Mouse (Mus musculus) hindbrain, embryonic 14.5 days (tissue): ENCODE data around the gene Tmem240. TPM values are rescaled to one million over a fixed set of nuclear protein-coding genes. Genes with fewer than 3 reads are reported as not detected.

Experiments used
- ATAC-seq: fragments of 200-750 bp; cut with Nextera tagmentation; 2 replicates; pipeline ENCODE4 v1.8.0; 2017; ENCODE audit warnings: moderate number of reproducible peaks, mild to moderate bottlenecking, moderate TSS enrichment, moderate library complexity; ENCODE audit not compliant: low FRiP score
- DNase-seq: peaks from one replicate; pipeline ENCODE4 v3.0.0-alpha.2; 2015; ENCODE audit warnings: low spot score
- H3K27ac ChIP-seq: fragments of 300-500 bp; sonication (generic); 2 replicates; pipeline ENCODE4 v1.5.1; 2014; ENCODE audit warnings: mild to moderate bottlenecking, moderate library complexity
- H3K27me3 ChIP-seq: fragments of 300-500 bp; sonication (generic); 2 replicates; pipeline ENCODE4 v1.6.1; 2014; ENCODE audit warnings: mild to moderate bottlenecking, low read length, mixed read lengths; ENCODE audit not compliant: control insufficient read depth, insufficient read depth
- H3K36me3 ChIP-seq: fragments of 300-500 bp; sonication (generic); replicated peaks from 2 replicates; pipeline ENCODE4 v1.6.1; 2014; ENCODE audit not compliant: control insufficient read depth, insufficient read depth
- H3K4me1 ChIP-seq: fragments of 300-500 bp; sonication (generic); replicated peaks from 2 replicates; pipeline ENCODE4 v1.6.1; 2014; ENCODE audit warnings: antibody characterized with exemption, low read length, mixed read lengths; ENCODE audit not compliant: control insufficient read depth, insufficient read depth
- H3K4me2 ChIP-seq: fragments of 300-500 bp; sonication (generic); replicated peaks from 2 replicates; pipeline ENCODE4 v1.6.1; 2014; ENCODE audit warnings: mild to moderate bottlenecking, moderate library complexity
- H3K4me3 ChIP-seq: fragments of 300-500 bp; sonication (generic); replicated peaks from 2 replicates; pipeline ENCODE4 v1.5.1; 2014; ENCODE audit warnings: mild to moderate bottlenecking, low read length
- H3K9ac ChIP-seq: fragments of 300-500 bp; sonication (generic); 2 replicates; pipeline ENCODE4 v1.6.1; 2014
- H3K9me3 ChIP-seq: fragments of 300-500 bp; sonication (generic); 2 replicates; pipeline ENCODE4 v1.6.1; 2016; ENCODE audit warnings: low read length; ENCODE audit not compliant: control insufficient read depth
- WGBS: fragments of 180-500 bp; shearing (Covaris S2); extraction: QIAGEN DNeasy Blood & Tissue Kit; methylation state at CpG from one replicate; pipeline ENCODE4 v1.1.7; 2014; 5-methylcytosine and 5-hydroxymethylcytosine counted together
- polyA plus RNA-seq: library from polyadenylated mRNA; unstranded; fragments of >200 nt; fragmentation: Nextera tagmentation; extraction: Ambion mirVana; gene quantifications from 2 replicates; pipeline ENCODE4 v1.2.1, GENCODE M21; 2014

The Tmem240 gene
- polyA plus RNA-seq, 1 experiment from 2014 or later = 9.3 TPM

- H3K27me3 ChIP-seq = no peaks in the 10 kb centered on the region
- no peak overlapping the region for H3K9ac ChIP-seq
- DNase-seq (no peak), ATAC-seq (no peak)
- H3K4me3 ChIP-seq = no peak overlapping the region
- no peak overlapping the region for H3K27ac ChIP-seq
- H3K9me3 ChIP-seq = no peaks in the 10 kb centered on the region
- no peak overlapping the region for H3K4me2 ChIP-seq
- H3K36me3 ChIP-seq = peaks cover 95% of the 10 kb centered on the region
- 97% methylated on average over 8 of the region's 8 CpGs for WGBS
- H3K4me1 ChIP-seq = no peaks in the 10 kb centered on the region
Measured at GRCm38 (mm10) chr4:155744474-155744873, 9.9 kb downstream of the Tmem240 start.

- Histone ChIP-seq H3K4me1 (no peaks in the 10 kb centered on the region), H3K27me3 (no peaks in the 10 kb centered on the region)
Measured at GRCm38 (mm10) chr4:155745136-155745535, 10.5 kb downstream of the Tmem240 start.

GRCm38 (mm10) chr4:155746036-155746548 lies 11.5 kb downstream of the Tmem240 start:
- Histone ChIP-seq H3K27me3 (no peaks in the 10 kb centered on the region), H3K4me3 (no peak overlapping the region), H3K36me3 (peaks cover 95% of the 10 kb centered on the region), H3K27ac (no peak overlapping the region), H3K9me3 (no peaks in the 10 kb centered on the region), H3K9ac (no peak overlapping the region), H3K4me1 (no peaks in the 10 kb centered on the region), H3K4me2 (no peak overlapping the region)
- 92% methylated on average over 8 of the region's 8 CpGs for WGBS
- ATAC-seq = no peak
- DNase-seq = no peak

More at GRCm38 (mm10) chr4:155745136-155745535, 10.5 kb downstream of the Tmem240 start:
- no peak overlapping the region for H3K27ac ChIP-seq
- WGBS = 95% methylated on average over 5 of the region's 5 CpGs
- no peak for ATAC-seq
- H3K4me2 ChIP-seq = no peak overlapping the region
- no peak overlapping the region for H3K9ac ChIP-seq
- no peak overlapping the region for H3K4me3 ChIP-seq
- no peak for DNase-seq
- no peaks in the 10 kb centered on the region for H3K9me3 ChIP-seq
- peaks cover 95% of the 10 kb centered on the region for H3K36me3 ChIP-seq

- Histone ChIP-seq H3K4me2 (no peak overlapping the region), H3K27me3 (no peaks in the 10 kb centered on the region), H3K27ac (no peak overlapping the region), H3K4me1 (no peaks in the 10 kb centered on the region), H3K36me3 (peaks cover 95% of the 10 kb centered on the region), H3K4me3 (no peak overlapping the region), H3K9me3 (no peaks in the 10 kb centered on the region), H3K9ac (no peak overlapping the region)
- WGBS = 91% methylated on average over 17 of the region's 17 CpGs
- DNase-seq (no peak), ATAC-seq (no peak)
Measured at GRCm38 (mm10) chr4:155746575-155747490, 12.2 kb downstream of the Tmem240 start.

- Histone ChIP-seq H3K36me3 (peaks cover 59% of the 10 kb centered on the region), H3K4me1 (peaks cover 16% of the 10 kb centered on the region), H3K27ac (no peak overlapping the region), H3K9ac (no peak overlapping the region), H3K4me2 (no peak overlapping the region), H3K4me3 (no peak overlapping the region), H3K27me3 (no peaks in the 10 kb centered on the region), H3K9me3 (no peaks in the 10 kb centered on the region)
- WGBS = 91% methylated on average over 12 of the region's 12 CpGs
- no peak for ATAC-seq
- DNase-seq = no peak
Measured at GRCm38 (mm10) chr4:155757011-155757410, 22.4 kb downstream of the Tmem240 start.

GRCm38 (mm10) chr4:155759862-155760612 lies 25.4 kb downstream of the Tmem240 start:
- H3K9ac ChIP-seq = peak overlapping the region; percentile 73
- peak overlapping the region; percentile 70 for H3K4me3 ChIP-seq
- DNase-seq (no peak), ATAC-seq (peak; percentile 18; the same call in 1 of the 2 replicates)
- no peaks in the 10 kb centered on the region for H3K27me3 ChIP-seq
- H3K4me1 ChIP-seq = peaks cover 16% of the 10 kb centered on the region
- no peaks in the 10 kb centered on the region for H3K9me3 ChIP-seq
- peaks cover 30% of the 10 kb centered on the region for H3K36me3 ChIP-seq
- 6% methylated on average over 10 of the region's 10 CpGs for WGBS
- H3K4me2 ChIP-seq = peak overlapping the region; percentile 96
- peak overlapping the region; percentile 40; the same call in 1 of the 2 replicates for H3K27ac ChIP-seq

GRCm38 (mm10) chr4:155760613-155761355 lies 26.2 kb downstream of the Tmem240 start, which contains the start of gene Atad3a:
Gene Atad3a, minus strand, starts transcription at chr4:155761093.
- ATAC-seq (peak; percentile 96), DNase-seq (peak; percentile 95)
- Histone ChIP-seq H3K36me3 (peaks cover 23% of the 10 kb centered on the region), H3K9ac (peak within 1 kb of the TSS; percentile 73), H3K4me3 (peak within 1 kb of the TSS; percentile 70), H3K27ac (peak within 1 kb of the TSS; percentile 40; the same call in 1 of the 2 replicates), H3K27me3 (no peaks in the 10 kb centered on the region), H3K4me2 (peak within 1 kb of the TSS; percentile 96), H3K4me1 (peaks cover 16% of the 10 kb centered on the region), H3K9me3 (no peaks in the 10 kb centered on the region)
- WGBS = under 1% methylated on average over 68 of the region's 68 CpGs

GRCm38 (mm10) chr4:155761356-155762099 lies 26.9 kb downstream of the Tmem240 start:
- no peak for DNase-seq
- Histone ChIP-seq H3K36me3 (peaks cover 15% of the 10 kb centered on the region), H3K27me3 (no peaks in the 10 kb centered on the region), H3K27ac (peak overlapping the region; percentile 14; the same call in 1 of the 2 replicates), H3K4me2 (peak overlapping the region; percentile 96), H3K4me3 (peak overlapping the region; percentile 70), H3K4me1 (peaks cover 16% of the 10 kb centered on the region), H3K9me3 (no peaks in the 10 kb centered on the region), H3K9ac (peak overlapping the region; percentile 69)
- WGBS = 3% methylated on average over 28 of the region's 28 CpGs
- ATAC-seq = no peak
